Mouse (Mus musculus): Measurements from ENCODE around the gene Olfr1386. TPM values are rescaled to one million over a fixed set of nuclear protein-coding genes. Genes with fewer than 3 reads are reported as not detected.

Olfr1386 gene
- not detected in 2 replicates for polyA plus RNA-seq (2015; fragmentation: Nextera tagmentation; extraction: Ambion mirVana)

DNA sequence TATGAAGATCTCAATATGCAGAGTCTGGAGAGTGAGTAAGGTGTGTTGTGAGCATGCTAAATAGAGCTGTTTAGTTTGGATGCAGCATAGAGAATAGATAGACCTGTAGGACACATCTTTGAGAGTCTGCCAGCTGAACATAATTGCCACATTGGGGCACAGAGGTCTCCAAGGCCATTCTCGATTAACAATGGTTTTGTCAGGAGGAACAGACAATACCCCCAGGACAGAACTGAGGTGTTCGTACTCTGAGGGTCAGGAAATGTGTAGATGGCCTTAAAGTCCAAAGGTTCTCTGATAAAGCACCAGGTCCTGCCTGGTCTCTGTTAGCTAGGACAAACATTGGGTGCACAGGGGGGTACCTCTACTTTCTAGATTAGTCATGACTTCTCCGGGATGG, at the start of gene Olfr1386:
Olfr1386 (plus strand) TSS at position 301 of the 400 bp plus-strand sequence.

DNA sequence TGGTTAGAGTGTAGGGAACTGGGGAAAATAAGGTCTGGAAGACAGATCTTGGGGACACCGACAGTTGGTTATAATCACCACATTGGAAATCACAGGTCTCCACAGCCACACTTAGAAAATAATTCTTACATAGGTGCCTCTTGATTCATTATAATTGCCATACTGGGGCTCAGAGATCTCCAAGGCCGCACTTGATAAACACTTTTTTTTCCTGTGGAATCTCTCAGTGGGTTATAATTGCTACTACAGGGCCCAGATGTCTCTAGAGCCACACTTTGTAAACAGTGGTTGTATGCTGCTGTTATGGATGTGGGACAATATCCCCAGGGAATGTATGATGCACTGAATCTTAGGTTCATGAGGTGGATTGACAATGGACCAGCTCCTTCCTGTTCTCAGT, 42.1 kb upstream of the Olfr1386 start, which contains the start of gene Olfr1389:
Olfr1389 (plus strand) TSS at position 301 of the 400 bp plus-strand sequence.

GRCm38 (mm10) chr11:49436411-49436810, 28.4 kb upstream of the Olfr1386 start, which contains the start of gene Olfr1388:
TSS of gene Olfr1388 (plus strand) at chr11:49436624.

DNA sequence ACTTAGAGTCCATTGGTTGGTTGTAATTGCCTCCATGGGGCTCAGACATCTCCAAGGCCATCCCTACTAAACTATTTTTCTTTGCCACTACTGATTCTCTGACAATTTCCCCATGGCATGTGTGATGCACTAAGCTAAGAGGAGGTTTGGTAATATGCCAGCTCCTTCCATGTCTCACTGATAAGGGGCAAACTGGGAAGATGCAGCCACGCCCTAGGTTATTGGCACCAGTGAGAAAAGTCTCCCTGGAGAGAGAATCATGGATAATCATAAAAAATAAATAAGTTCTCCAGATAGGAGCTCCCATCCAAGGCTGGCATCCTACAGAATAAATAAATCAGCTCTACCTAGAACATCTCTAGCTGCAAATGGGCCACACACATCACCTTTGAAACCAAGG, 9.8 kb upstream of the Olfr1386 start, which contains the start of gene Olfr1387:
Olfr1387 (plus strand) TSS at position 301 of the 400 bp plus-strand sequence.

GRCm38 (mm10) chr11:49488770-49489169, 23.9 kb downstream of the Olfr1386 start, which contains the start of gene Olfr1385:
TSS of gene Olfr1385 (plus strand) at chr11:49489070.

GRCm38 (mm10) chr11:49519348-49519747, 54.5 kb downstream of the Olfr1386 start, which contains the start of gene Olfr1383:
TSS of gene Olfr1383 (plus strand) at chr11:49519648.

Other genes starting within 250 kb of the Olfr1386 start
- gene Mgat1, start 220.9 kb upstream of the Olfr1386 start, polyA plus RNA-seq (2015; fragmentation: Nextera tagmentation; extraction: Ambion mirVana): 47.9 and 52.0 TPM in 2 replicates
- gene Olfr1393, start 186.7 kb upstream of the Olfr1386 start, polyA plus RNA-seq (2015; fragmentation: Nextera tagmentation; extraction: Ambion mirVana): not detected in 2 replicates
- gene Olfr1392, start 179.8 kb upstream of the Olfr1386 start, polyA plus RNA-seq (2015; fragmentation: Nextera tagmentation; extraction: Ambion mirVana): not detected in 2 replicates
- gene Olfr10, start 160.3 kb upstream of the Olfr1386 start, polyA plus RNA-seq (2015; fragmentation: Nextera tagmentation; extraction: Ambion mirVana): not detected in 2 replicates
- gene Olfr1391, start 142.3 kb upstream of the Olfr1386 start, polyA plus RNA-seq (2015; fragmentation: Nextera tagmentation; extraction: Ambion mirVana): not detected in 2 replicates
- gene Olfr1390, start 129.9 kb upstream of the Olfr1386 start, polyA plus RNA-seq (2015; fragmentation: Nextera tagmentation; extraction: Ambion mirVana): not detected in 2 replicates
- gene Olfr1389, start 42.0 kb upstream of the Olfr1386 start, polyA plus RNA-seq (2015; fragmentation: Nextera tagmentation; extraction: Ambion mirVana): not detected in 2 replicates
- not detected in 2 replicates for gene Olfr1388, start 28.4 kb upstream of the Olfr1386 start, polyA plus RNA-seq (2015; fragmentation: Nextera tagmentation; extraction: Ambion mirVana)
- gene Olfr1387, start 9.7 kb upstream of the Olfr1386 start, polyA plus RNA-seq (2015; fragmentation: Nextera tagmentation; extraction: Ambion mirVana): not detected in 2 replicates
- not detected in 2 replicates for gene Olfr1385, start 24.0 kb downstream of the Olfr1386 start, polyA plus RNA-seq (2015; fragmentation: Nextera tagmentation; extraction: Ambion mirVana)
- not detected in 2 replicates for gene Olfr1384, start 41.7 kb downstream of the Olfr1386 start, polyA plus RNA-seq (2015; fragmentation: Nextera tagmentation; extraction: Ambion mirVana)
- gene Olfr1383, start 54.6 kb downstream of the Olfr1386 start, polyA plus RNA-seq (2015; fragmentation: Nextera tagmentation; extraction: Ambion mirVana): not detected in 2 replicates
- not detected in 2 replicates for gene Olfr1382, start 63.2 kb downstream of the Olfr1386 start, polyA plus RNA-seq (2015; fragmentation: Nextera tagmentation; extraction: Ambion mirVana)
- gene Olfr1381, start 78.4 kb downstream of the Olfr1386 start, polyA plus RNA-seq (2015; fragmentation: Nextera tagmentation; extraction: Ambion mirVana): not detected in 2 replicates
- gene Olfr1380, start 91.8 kb downstream of the Olfr1386 start, polyA plus RNA-seq (2015; fragmentation: Nextera tagmentation; extraction: Ambion mirVana): not detected in 2 replicates
- 1.0 and 1.1 TPM in 2 replicates for gene Flt4, start 144.2 kb downstream of the Olfr1386 start, polyA plus RNA-seq (2015; fragmentation: Nextera tagmentation; extraction: Ambion mirVana)
- 0.48 TPM in 1 of 2 replicates, not detected in the other for gene Scgb3a1, start 198.6 kb downstream of the Olfr1386 start, polyA plus RNA-seq (2015; fragmentation: Nextera tagmentation; extraction: Ambion mirVana)
- gene Cnot6, start 247.7 kb downstream of the Olfr1386 start, polyA plus RNA-seq (2015; fragmentation: Nextera tagmentation; extraction: Ambion mirVana): 20.9 and 26.0 TPM in 2 replicates

All from urinary bladder, postnatal 0 days (tissue).